10 mouse cellular contexts compared by ENCODE assay signal in the genomic region with DNA sequence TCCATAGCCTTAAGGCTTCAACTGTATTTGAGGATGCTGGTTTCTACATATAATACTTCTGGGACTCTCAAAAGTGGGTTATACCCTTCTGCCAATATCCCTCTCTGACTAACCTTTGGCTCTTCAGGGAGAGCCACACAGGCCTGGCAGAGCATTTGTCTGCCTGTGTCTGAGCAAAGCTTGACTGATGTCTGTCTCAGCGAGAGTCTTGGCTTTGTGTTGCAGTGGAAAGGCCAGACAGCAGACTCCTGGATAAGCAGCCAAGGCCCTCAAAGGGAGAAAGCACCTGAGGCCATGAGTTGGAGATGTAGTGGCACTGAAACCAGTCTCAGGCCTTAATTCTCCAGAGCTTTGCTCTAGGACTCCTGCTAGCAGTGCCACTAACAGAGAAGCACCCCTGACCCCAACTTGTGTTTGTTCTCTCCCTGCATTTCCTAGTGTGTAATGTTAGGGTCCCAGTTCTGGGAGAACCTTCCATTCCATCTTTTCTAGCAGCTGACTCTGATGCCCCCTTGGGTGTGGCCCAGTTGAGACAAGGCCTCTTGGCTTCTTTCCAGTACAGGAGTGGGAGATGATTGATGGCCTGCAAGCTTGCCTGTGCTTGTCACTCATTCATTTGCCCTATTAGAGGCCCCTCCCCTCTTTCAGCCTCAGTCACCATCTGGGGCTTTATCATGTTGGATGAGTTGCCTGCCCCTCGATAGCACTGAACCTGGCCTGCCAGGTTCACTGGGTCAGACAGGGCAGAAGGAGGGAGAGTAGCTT. TPM values are rescaled to one million over a fixed set of nuclear protein-coding genes. Genes with fewer than 3 reads are reported as not detected.
DNase-seq lines count a peak whose midpoint lies in the region; ATAC-seq lines count a peak whose summit lies in the region.
"Had no signal": no experiment of that assay in that cellular context is flagged by ENCODE, and none has a peak within 500 bp of the region (broad histone marks: within the 10 kb centered on the region; RNA-seq: fewer than 3 reads in every experiment).

No protein-coding gene starts in this region.

- H3K9ac ChIP-seq in kidney, embryonic 14.5 days (ENCODE audit: low read depth, low read length) = peak overlapping the region; percentile 63; the same call in 1 of the 2 replicates
- peak overlapping the region; percentile 77 for H3K9ac ChIP-seq in hindbrain, embryonic 14.5 days
- peak overlapping the region; percentile 79 for H3K9ac ChIP-seq in neural tube, embryonic 13.5 days

- DNase-seq in kidney, postnatal 25 days = no peak
- DNase-seq in cerebellum, adult 9-11 months = peak; percentile 41
- DNase-seq in hindbrain, embryonic 14.5 days (ENCODE audit: low spot score) = no peak
- DNase-seq in spleen, postnatal 36 days (ENCODE audit: low spot score in 2 of 2) = no peak
- no peak for DNase-seq in adrenal gland, adult (ENCODE audit: inconsistent age in 2 of 2, low spot score in 1 of 2)
- DNase-seq: kidney, postnatal 14 days; thymus, postnatal 4 days had no signal

- H3K27ac ChIP-seq in kidney, embryonic 14.5 days (ENCODE audit: low read depth, low read length) = no peak overlapping the region
- H3K27ac ChIP-seq in hindbrain, embryonic 14.5 days = peak overlapping the region; percentile 86
- H3K27ac ChIP-seq in neural tube, embryonic 13.5 days (replicated peaks) = peak overlapping the region; percentile 81

- no peaks in the 10 kb centered on the region for H3K9me3 ChIP-seq in kidney, embryonic 14.5 days (ENCODE audit: control insufficient read depth, low read length)
- no peaks in the 10 kb centered on the region for H3K9me3 ChIP-seq in hindbrain, embryonic 14.5 days (ENCODE audit: control insufficient read depth, low read length)
- no peaks in the 10 kb centered on the region for H3K9me3 ChIP-seq in neural tube, embryonic 13.5 days

- peak overlapping the region; percentile 66 for H3K4me2 ChIP-seq in kidney, embryonic 14.5 days (replicated peaks; ENCODE audit: low read depth, low read length)
- peak overlapping the region; percentile 76 for H3K4me2 ChIP-seq in hindbrain, embryonic 14.5 days (replicated peaks)
- peak overlapping the region; percentile 68 for H3K4me2 ChIP-seq in neural tube, embryonic 13.5 days

- 0 out of 2 replicates have a peak, but pooled peaks cover 4% of the 10 kb centered on the region for H3K4me1 ChIP-seq in kidney, embryonic 14.5 days (ENCODE audit: control insufficient read depth, insufficient read depth, low read length)
- H3K4me1 ChIP-seq in hindbrain, embryonic 14.5 days (replicated peaks; ENCODE audit: control insufficient read depth, insufficient read depth, low read length) = peaks cover 28% of the 10 kb centered on the region
- H3K4me1 ChIP-seq in neural tube, embryonic 13.5 days (replicated peaks) = peaks cover 43% of the 10 kb centered on the region

- no peak for ATAC-seq in kidney, embryonic 14.5 days (ENCODE audit: low FRiP score, low TSS enrichment)
- ATAC-seq in hindbrain, embryonic 14.5 days (ENCODE audit: low FRiP score) = no peak
- no peak for ATAC-seq in neural tube, embryonic 13.5 days (ENCODE audit: low read depth)
- ATAC-seq in erythroid progenitor cell, adult 5-6 weeks (replicated peaks; ENCODE audit: low FRiP score, poor library complexity, severe bottlenecking) = no peak

- peaks cover 3% of the 10 kb centered on the region; the same call in 1 of the 2 replicates for H3K36me3 ChIP-seq in kidney, embryonic 14.5 days (ENCODE audit: control insufficient read depth, insufficient read depth, low read length)
- peaks cover 34% of the 10 kb centered on the region for H3K36me3 ChIP-seq in hindbrain, embryonic 14.5 days (replicated peaks; ENCODE audit: control insufficient read depth, insufficient read depth)
- peaks cover 31% of the 10 kb centered on the region for H3K36me3 ChIP-seq in neural tube, embryonic 13.5 days

- H3K4me3 ChIP-seq in kidney, embryonic 14.5 days (ENCODE audit: low read length) = peak overlapping the region; percentile 43; the same call in 1 of the 2 replicates
- H3K4me3 ChIP-seq in hindbrain, embryonic 14.5 days (replicated peaks; ENCODE audit: low read length) = peak overlapping the region; percentile 54
- peak overlapping the region; percentile 61 for H3K4me3 ChIP-seq in neural tube, embryonic 13.5 days

- no peaks in the 10 kb centered on the region for H3K27me3 ChIP-seq in kidney, embryonic 14.5 days (ENCODE audit: control insufficient read depth, insufficient read depth, low read length)
- no peaks in the 10 kb centered on the region for H3K27me3 ChIP-seq in hindbrain, embryonic 14.5 days (ENCODE audit: control insufficient read depth, insufficient read depth, low read length)
- no peaks in the 10 kb centered on the region for H3K27me3 ChIP-seq in neural tube, embryonic 13.5 days

- 43% methylated on average over 2 of the region's 2 CpGs for WGBS in kidney, embryonic 14.5 days
- WGBS in hindbrain, embryonic 14.5 days = 37% methylated on average over 2 of the region's 2 CpGs
- 29% methylated on average over 2 of the region's 2 CpGs for WGBS in neural tube, embryonic 13.5 days

RNA-seq across cellular contexts. Expression of gene Plxna3, which starts 1.5 kb away (rescaled TPM):
- 11.1 and 11.7 TPM in 2 replicates for polyA plus RNA-seq in kidney, embryonic 14.5 days (2014; fragmentation: Nextera tagmentation; extraction: Ambion mirVana)
- polyA plus RNA-seq in hindbrain, embryonic 14.5 days (2014; fragmentation: Nextera tagmentation; extraction: Ambion mirVana) = 44.5 and 45.6 TPM in 2 replicates
- 48.2 and 48.3 TPM in 2 replicates for polyA plus RNA-seq in neural tube, embryonic 13.5 days (2015; fragmentation: Nextera tagmentation; extraction: Ambion mirVana)
- total RNA-seq in erythroid progenitor cell, adult 5-6 weeks (2015; ENCODE audit: low replicate concordance) = not detected in 2 replicates
- total RNA-seq in erythroid progenitor cell, adult 5-6 weeks (2017; ENCODE audit: low replicate concordance) = not detected in 2 replicates

RNA-seq across cellular contexts. Expression of gene Fam50a, which starts 17.5 kb away (rescaled TPM):
- polyA plus RNA-seq in kidney, embryonic 14.5 days (2014; fragmentation: Nextera tagmentation; extraction: Ambion mirVana) = 46.9 and 52.9 TPM in 2 replicates
- 45.3 and 46.8 TPM in 2 replicates for polyA plus RNA-seq in hindbrain, embryonic 14.5 days (2014; fragmentation: Nextera tagmentation; extraction: Ambion mirVana)
- polyA plus RNA-seq in neural tube, embryonic 13.5 days (2015; fragmentation: Nextera tagmentation; extraction: Ambion mirVana) = 54.7 and 59.9 TPM in 2 replicates
- total RNA-seq in erythroid progenitor cell, adult 5-6 weeks (2015; ENCODE audit: low replicate concordance) = 20.5 and 38.1 TPM in 2 replicates
- total RNA-seq in erythroid progenitor cell, adult 5-6 weeks (2017; ENCODE audit: low replicate concordance) = 30.1 and 43.0 TPM in 2 replicates

RNA-seq across cellular contexts. Expression of gene Lage3, which starts 23.1 kb away (rescaled TPM):
- 128 and 153 TPM in 2 replicates for polyA plus RNA-seq in kidney, embryonic 14.5 days (2014; fragmentation: Nextera tagmentation; extraction: Ambion mirVana)
- 64.0 and 87.6 TPM in 2 replicates for polyA plus RNA-seq in hindbrain, embryonic 14.5 days (2014; fragmentation: Nextera tagmentation; extraction: Ambion mirVana)
- 70.6 and 80.4 TPM in 2 replicates for polyA plus RNA-seq in neural tube, embryonic 13.5 days (2015; fragmentation: Nextera tagmentation; extraction: Ambion mirVana)
- 15.1 and 20.9 TPM in 2 replicates for total RNA-seq in erythroid progenitor cell, adult 5-6 weeks (2015; ENCODE audit: low replicate concordance)
- total RNA-seq in erythroid progenitor cell, adult 5-6 weeks (2017; ENCODE audit: low replicate concordance) = 8.2 and 9.5 TPM in 2 replicates

RNA-seq across cellular contexts. Expression of gene Gdi1, which starts 25.6 kb away (rescaled TPM):
- polyA plus RNA-seq in kidney, embryonic 14.5 days (2014; fragmentation: Nextera tagmentation; extraction: Ambion mirVana) = 90.3 and 143 TPM in 2 replicates
- 781 and 862 TPM in 2 replicates for polyA plus RNA-seq in hindbrain, embryonic 14.5 days (2014; fragmentation: Nextera tagmentation; extraction: Ambion mirVana)
- polyA plus RNA-seq in neural tube, embryonic 13.5 days (2015; fragmentation: Nextera tagmentation; extraction: Ambion mirVana) = 915 and 943 TPM in 2 replicates
- total RNA-seq in erythroid progenitor cell, adult 5-6 weeks (2015; ENCODE audit: low replicate concordance) = 185 and 200 TPM in 2 replicates
- 65.1 and 108 TPM in 2 replicates for total RNA-seq in erythroid progenitor cell, adult 5-6 weeks (2017; ENCODE audit: low replicate concordance)

RNA-seq across cellular contexts. Expression of gene Atp6ap1, which starts 33.5 kb away (rescaled TPM):
- 89.5 and 93.6 TPM in 2 replicates for polyA plus RNA-seq in kidney, embryonic 14.5 days (2014; fragmentation: Nextera tagmentation; extraction: Ambion mirVana)
- 248 and 297 TPM in 2 replicates for polyA plus RNA-seq in hindbrain, embryonic 14.5 days (2014; fragmentation: Nextera tagmentation; extraction: Ambion mirVana)
- 215 and 225 TPM in 2 replicates for polyA plus RNA-seq in neural tube, embryonic 13.5 days (2015; fragmentation: Nextera tagmentation; extraction: Ambion mirVana)
- 251 and 260 TPM in 2 replicates for total RNA-seq in erythroid progenitor cell, adult 5-6 weeks (2015; ENCODE audit: low replicate concordance)
- total RNA-seq in erythroid progenitor cell, adult 5-6 weeks (2017; ENCODE audit: low replicate concordance) = 152 and 179 TPM in 2 replicates
